Mouse (Mus musculus) ES-Bruce4 (cell line): ENCODE results near the gene H2-T22. TPM values are rescaled to one million over a fixed set of nuclear protein-coding genes. Genes with fewer than 3 reads are reported as not detected.
"Not testable (repeated sequence)": the region's sequence is repeated elsewhere in the genome, so short reads cannot be mapped to it uniquely, and the experiment has no call there.

Experiments
- H3K27ac ChIP-seq: 2 replicates; pipeline ENCODE4 v1.5.1; 2012; ENCODE audit warnings: low read length, inconsistent platforms; ENCODE audit not compliant: insufficient read depth
- H3K27me3 ChIP-seq: 2 replicates; pipeline ENCODE4 v1.6.1; 2012; ENCODE audit warnings: mild to moderate bottlenecking, low read length, inconsistent platforms; ENCODE audit not compliant: control insufficient read depth, poor library complexity, insufficient read depth, severe bottlenecking
- H3K36me3 ChIP-seq: 2 replicates; pipeline ENCODE4 v1.6.1; 2012; ENCODE audit warnings: inconsistent platforms, mild to moderate bottlenecking, low read length, moderate library complexity; ENCODE audit not compliant: control insufficient read depth, poor library complexity, insufficient read depth, severe bottlenecking
- H3K4me1 ChIP-seq: one replicate; pipeline ENCODE4 v1.8.1; 2011; ENCODE audit warnings: low read length; ENCODE audit not compliant: control insufficient read depth, insufficient read depth
- H3K4me3 ChIP-seq: 2 replicates; pipeline ENCODE4 v1.5.1; 2011; ENCODE audit warnings: low read depth, mild to moderate bottlenecking, low read length
- H3K9ac ChIP-seq: 2 replicates; pipeline ENCODE4 v1.6.1; 2012; ENCODE audit warnings: low read depth, mild to moderate bottlenecking, inconsistent platforms; ENCODE audit not compliant: poor library complexity, severe bottlenecking
- H3K9me3 ChIP-seq: replicated peaks from 2 replicates; pipeline ENCODE4 v1.6.1; 2012; ENCODE audit warnings: mild to moderate bottlenecking, low read length, inconsistent platforms; ENCODE audit not compliant: control insufficient read depth, poor library complexity, insufficient read depth, severe bottlenecking
- CTCF ChIP-seq: IDR thresholded peaks from one replicate; pipeline ENCODE4 v1.8.1; 2011; ENCODE audit warnings: low read depth, low read length
- EP300 ChIP-seq: IDR thresholded peaks from 2 replicates; pipeline ENCODE4 v1.6.1; 2011; ENCODE audit warnings: low read depth, low read length; ENCODE audit not compliant: insufficient read depth
- POLR2A ChIP-seq: IDR thresholded peaks from one replicate; pipeline ENCODE4 v1.8.1; 2011; ENCODE audit warnings: low read length; ENCODE audit not compliant: insufficient read depth
- polyA plus RNA-seq: library from polyadenylated mRNA; stranded (reverse); fragments of >200 nt; gene quantifications from 2 replicates; pipeline ENCODE4 v1.2.4, GENCODE M21; 2011; ENCODE audit warnings: low read depth; ENCODE audit not compliant: missing spikeins, insufficient read depth, insufficient read length

H2-T22 gene
- 17.3 and 18.2 TPM in 2 replicates for polyA plus RNA-seq

GRCm38 (mm10) chr17:36042610-36043169, at the start of gene H2-T22, which contains the start of gene Gm6034:
H2-T22 (minus strand) TSS chr17:36042747.
Gm6034 (plus strand) TSS chr17:36042961.
- H3K27me3 ChIP-seq, H3K36me3 ChIP-seq, H3K9me3 ChIP-seq, H3K9ac ChIP-seq, H3K27ac ChIP-seq, H3K4me1 ChIP-seq: not testable (repeated sequence)
- peak within 1 kb of the TSS; percentile 17; the same call in 1 of the 2 replicates for H3K4me3 ChIP-seq

GRCm38 (mm10) chr17:36091933-36092332, 49.4 kb upstream of the H2-T22 start:
- H3K9me3 ChIP-seq, H3K27ac ChIP-seq, H3K27me3 ChIP-seq, H3K4me1 ChIP-seq, H3K4me3 ChIP-seq, H3K9ac ChIP-seq, H3K36me3 ChIP-seq: not testable (repeated sequence)

DNA sequence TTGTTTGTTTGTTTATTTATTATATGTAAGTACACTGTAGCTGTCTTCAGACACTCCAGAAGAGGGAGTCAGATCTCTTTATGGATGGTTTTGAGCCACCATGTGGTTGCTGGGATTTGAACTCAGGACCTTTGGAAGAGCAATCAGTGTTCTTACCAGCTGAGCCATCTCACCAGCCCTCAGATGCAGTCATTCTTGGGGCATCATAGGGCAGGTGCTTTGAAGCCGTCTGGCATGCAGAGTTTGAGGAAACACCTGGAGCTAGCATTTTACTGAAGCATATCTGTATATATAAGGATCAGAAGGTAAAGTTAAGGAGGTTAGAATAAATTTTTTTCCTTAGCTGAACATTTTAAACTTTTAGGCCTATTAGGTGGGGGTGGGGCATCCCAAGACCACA, 43.4 kb upstream of the H2-T22 start:
- not testable (repeated sequence) for H3K27me3 ChIP-seq, H3K9me3 ChIP-seq, H3K4me1 ChIP-seq, H3K27ac ChIP-seq, H3K4me3 ChIP-seq, H3K36me3 ChIP-seq, H3K9ac ChIP-seq

GRCm38 (mm10) chr17:36083870-36084451, 41.4 kb upstream of the H2-T22 start:
- TF ChIP-seq EP300 (no peak), CTCF (no peak), POLR2A (no peak)
- Histone ChIP-seq H3K27ac (no peak overlapping the region), H3K36me3 (no peaks in the 10 kb centered on the region)

GRCm38 (mm10) chr17:36083266-36083869, 40.8 kb upstream of the H2-T22 start:
- peak overlapping the region; percentile 81 for H3K9ac ChIP-seq
- H3K27ac ChIP-seq, result no peak overlapping the region
- H3K4me1 ChIP-seq, result no peaks in the 10 kb centered on the region
- no peaks in the 10 kb centered on the region for H3K36me3 ChIP-seq
- H3K9me3 ChIP-seq, result no peaks in the 10 kb centered on the region
- H3K4me3 ChIP-seq, result peak overlapping the region; percentile 77
- TF ChIP-seq EP300 (no peak), CTCF (no peak), POLR2A (no peak)
- peaks cover 2% of the 10 kb centered on the region; the same call in 1 of the 2 replicates for H3K27me3 ChIP-seq

More at GRCm38 (mm10) chr17:36083870-36084451, 41.4 kb upstream of the H2-T22 start:
- peaks cover 2% of the 10 kb centered on the region; the same call in 1 of the 2 replicates for H3K27me3 ChIP-seq
- H3K9me3 ChIP-seq, result no peaks in the 10 kb centered on the region
- H3K4me3 ChIP-seq, result peak overlapping the region; percentile 77
- peak overlapping the region; percentile 81 for H3K9ac ChIP-seq
- no peaks in the 10 kb centered on the region for H3K4me1 ChIP-seq

DNA sequence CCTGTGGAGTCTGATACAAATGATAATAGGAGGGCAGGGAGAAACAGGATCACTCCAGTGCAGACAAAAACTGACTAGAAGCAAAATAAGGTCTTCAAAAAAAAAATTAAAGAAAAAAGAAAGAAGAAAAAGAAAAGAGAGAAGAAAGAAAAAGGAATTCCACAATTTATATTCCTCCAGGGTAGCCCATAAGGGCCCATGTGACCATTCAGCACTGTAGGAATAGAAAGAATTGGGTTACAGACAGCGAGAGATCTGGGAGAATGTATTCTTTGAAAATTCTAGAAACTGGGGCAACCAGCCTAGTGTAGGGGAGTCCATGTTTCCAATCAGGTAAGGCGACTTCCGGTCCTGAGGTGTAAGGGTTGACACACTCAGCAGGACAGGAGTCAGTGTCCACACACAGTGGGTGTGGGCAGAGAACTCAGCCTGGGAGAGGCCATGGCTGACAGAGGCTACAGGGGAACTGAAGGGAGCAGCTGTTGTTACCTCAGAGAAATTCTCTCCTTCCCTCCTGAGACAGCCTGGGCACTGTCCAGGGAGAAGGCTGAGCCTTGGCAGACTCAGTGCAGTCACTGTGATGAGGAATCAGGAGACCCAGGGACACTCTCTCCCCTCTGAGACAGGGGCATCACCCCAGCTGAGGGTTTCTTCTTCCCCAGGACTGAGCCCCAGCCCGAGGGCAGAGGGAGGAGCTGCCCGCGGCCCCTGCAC, 40.1 kb upstream of the H2-T22 start:
- not testable (repeated sequence) for H3K36me3 ChIP-seq, H3K27me3 ChIP-seq, H3K9me3 ChIP-seq, H3K27ac ChIP-seq, H3K4me1 ChIP-seq
- Histone ChIP-seq H3K9ac (0 out of 2 replicates have a peak overlapping the region, but pooled peaks have one; percentile 3), H3K4me3 (peak overlapping the region; percentile 49)

DNA sequence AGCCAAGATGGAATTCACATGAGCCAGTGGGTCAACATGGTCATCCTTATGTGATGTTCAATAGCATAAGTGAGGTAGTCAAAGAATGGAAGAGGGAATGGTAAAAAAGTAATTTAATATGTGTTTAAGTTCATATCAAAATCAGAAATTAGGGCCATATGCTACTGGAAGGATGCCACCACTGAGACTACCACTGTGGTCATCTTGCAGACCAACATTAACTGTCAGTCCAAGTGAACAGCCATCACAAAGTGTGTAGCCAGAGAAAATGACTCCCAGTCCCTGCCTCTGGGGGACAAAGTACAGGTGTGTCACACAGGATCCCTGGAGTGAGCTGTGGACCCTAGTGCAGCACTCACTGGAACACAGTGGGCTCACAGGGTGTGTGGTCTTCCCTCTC, 39.4 kb upstream of the H2-T22 start:
- H3K4me3 ChIP-seq, H3K27ac ChIP-seq, H3K36me3 ChIP-seq, H3K9ac ChIP-seq, H3K27me3 ChIP-seq, H3K4me1 ChIP-seq, H3K9me3 ChIP-seq: not testable (repeated sequence)
